Mouse (Mus musculus): ENCODE results near the gene Zp3.
A peak's percentile ranks its signal among the peaks of the same experiment; 100 is the strongest.

GRCm38 (mm10) chr5:135966866-135967265 lies 13.0 kb upstream of the Zp3 start:
- TF ChIP-seq CTCF (IDR thresholded peaks at IDR 0.05) (peak; percentile 60), EP300 (IDR thresholded peaks at IDR 0.05; ENCODE audit: insufficient read depth, low read depth, low read length) (no peak), POLR2A (IDR thresholded peaks at IDR 0.05; ENCODE audit: insufficient read depth, low read depth, low read length) (no peak)
